Mouse (Mus musculus): Measurements from ENCODE around the gene Lcn4.

The Lcn4 gene

DNA sequence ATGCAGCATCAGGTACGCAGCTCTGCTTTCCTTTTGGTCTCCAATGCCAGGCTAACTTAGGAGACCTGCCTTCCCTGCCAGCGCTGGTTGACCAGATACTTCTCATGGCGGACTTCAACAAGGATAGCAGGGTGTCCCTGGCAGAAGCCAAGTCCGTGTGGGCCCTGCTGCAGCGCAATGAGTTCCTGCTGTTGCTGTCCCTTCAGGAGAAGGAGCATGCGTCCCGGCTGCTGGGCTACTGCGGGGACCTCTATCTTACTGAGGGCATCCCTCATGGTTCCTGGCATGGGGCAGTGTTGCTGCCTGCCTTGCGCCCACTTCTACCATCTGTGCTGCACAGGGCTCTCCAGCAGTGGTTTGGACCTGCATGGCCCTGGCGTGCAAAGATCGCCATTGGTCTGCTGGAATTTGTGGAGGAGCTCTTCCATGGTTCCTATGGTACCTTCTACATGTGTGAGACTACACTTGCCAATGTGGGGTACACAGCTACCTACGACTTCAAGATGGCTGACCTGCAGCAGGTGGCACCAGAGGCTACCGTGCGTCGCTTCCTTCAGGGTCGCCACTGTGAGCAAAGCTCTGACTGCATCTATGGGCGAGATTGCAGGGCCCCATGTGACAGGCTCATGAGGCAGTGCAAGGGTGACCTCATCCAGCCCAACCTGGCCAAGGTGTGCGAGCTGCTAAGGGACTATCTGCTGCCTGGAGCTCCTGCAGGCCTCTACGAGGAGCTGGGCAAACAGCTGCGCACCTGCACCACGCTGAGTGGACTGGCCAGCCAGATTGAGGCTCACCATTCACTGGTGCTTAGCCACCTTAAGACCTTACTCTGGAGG lies 35.4 kb downstream of the Lcn4 start:
- no peak for DNase-seq (ENCODE audit: extremely low read depth, low read depth)

DNA sequence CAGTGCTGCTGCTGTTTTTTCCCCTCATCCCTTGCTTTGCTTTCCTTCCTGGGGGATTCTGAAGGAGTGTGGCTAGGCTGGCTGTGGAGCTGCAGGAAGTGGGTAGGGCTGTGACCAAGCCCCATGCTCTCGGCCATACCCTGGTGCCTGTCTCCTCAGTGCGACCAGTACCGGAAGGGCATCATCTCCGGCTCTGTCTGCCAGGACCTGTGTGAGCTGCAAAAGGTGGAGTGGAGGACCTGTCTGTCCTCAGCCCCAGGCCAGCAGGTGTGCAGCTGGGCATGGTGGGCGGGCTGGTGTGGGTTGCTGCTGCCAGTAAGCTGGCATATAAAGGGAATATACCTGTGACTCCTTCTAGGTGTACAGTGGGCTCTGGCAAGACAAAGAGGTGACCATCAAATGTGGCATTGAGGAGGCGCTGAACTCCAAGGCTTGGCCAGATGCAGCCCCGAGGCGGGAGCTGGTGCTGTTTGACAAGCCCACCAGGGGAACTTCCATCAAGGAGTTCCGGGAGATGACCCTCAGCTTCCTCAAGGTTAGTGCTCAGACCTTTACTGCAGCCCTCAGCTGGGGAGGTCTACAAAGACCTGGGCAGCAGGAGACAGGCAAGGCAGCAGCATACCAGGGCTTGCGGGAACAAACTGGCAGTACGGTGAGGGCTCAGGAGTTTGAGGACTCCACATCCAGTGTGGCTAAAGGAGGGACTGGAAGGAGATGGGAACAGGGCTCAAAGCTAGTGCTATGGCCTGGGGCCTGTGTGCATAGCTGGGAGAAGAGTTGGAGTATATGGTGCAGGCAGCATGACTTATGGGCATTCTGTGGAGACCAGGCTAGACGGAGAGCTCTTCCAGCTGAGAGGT lies 36.2 kb downstream of the Lcn4 start:
- DNase-seq (ENCODE audit: extremely low read depth, low read depth), result no peak

DNA sequence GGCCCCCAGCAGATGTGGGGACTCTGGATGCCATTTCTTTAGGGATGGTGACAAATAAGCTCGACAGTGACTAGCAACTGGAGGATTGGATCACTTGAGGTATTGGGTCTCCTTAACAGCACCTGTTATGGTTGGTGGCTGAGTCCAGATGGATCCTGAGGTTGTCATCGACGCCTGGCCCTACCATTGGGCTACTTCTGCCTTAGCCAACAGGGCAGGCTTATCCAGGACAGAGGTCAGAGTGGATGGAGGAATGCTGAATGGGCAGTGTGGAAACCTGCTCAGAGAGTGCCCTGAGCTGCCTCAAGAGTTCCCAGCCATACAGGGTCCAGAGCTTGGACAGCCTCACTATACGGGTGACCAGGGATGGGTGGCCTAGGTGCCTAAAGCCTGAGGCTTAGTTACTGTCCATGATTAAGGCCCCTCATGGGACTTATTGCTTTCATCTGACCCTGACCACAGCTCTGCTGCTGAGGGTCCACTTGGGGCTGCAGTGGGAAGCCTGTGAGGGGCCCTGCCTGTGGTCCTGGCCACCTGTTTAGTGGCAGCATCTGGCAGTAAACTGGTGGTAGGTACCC lies 37.0 kb downstream of the Lcn4 start:
- no peak for DNase-seq (ENCODE audit: extremely low read depth, low read depth)

DNA sequence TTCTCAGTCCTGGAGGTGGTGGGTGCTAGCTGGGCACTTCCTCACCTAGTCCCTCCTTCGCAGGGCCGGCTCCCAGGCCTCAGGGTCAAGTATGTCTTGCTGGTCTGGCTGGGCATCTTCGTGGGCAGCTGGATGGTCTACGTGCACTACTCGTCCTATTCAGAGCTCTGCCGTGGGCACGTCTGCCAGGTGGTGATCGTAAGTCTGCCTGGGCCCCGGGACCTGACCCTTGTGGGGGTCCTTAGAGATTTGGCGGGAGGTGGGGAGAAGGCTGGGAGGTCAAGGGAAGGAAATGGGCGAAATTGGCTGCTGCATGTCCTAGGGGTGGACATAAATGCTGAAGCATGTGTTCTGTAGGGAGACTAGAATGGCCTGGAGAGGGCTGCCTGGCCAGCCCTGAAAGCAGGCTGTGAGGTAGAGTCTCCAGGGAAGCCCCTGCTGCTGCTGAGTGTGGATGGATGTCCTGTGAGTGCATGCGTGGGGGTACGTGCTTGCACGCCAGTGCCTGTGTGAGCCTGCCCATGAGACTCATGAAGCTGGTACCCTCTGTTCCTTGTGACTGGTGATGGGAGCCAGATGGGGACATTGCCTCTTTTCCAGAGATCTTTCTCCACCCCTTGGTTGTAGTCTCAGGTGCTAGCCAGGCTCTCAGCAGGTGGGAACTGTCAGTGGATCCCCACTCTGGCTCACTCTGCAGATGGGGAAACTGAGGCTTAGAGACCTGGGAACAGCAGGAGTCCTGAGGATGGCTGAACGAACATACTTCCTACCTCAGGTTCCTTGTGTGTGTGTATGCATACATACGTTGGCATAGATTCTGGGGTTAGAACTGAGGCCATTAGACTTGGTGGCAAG lies 38.3 kb downstream of the Lcn4 start:
- no peak for DNase-seq (ENCODE audit: extremely low read depth, low read depth)

DNA sequence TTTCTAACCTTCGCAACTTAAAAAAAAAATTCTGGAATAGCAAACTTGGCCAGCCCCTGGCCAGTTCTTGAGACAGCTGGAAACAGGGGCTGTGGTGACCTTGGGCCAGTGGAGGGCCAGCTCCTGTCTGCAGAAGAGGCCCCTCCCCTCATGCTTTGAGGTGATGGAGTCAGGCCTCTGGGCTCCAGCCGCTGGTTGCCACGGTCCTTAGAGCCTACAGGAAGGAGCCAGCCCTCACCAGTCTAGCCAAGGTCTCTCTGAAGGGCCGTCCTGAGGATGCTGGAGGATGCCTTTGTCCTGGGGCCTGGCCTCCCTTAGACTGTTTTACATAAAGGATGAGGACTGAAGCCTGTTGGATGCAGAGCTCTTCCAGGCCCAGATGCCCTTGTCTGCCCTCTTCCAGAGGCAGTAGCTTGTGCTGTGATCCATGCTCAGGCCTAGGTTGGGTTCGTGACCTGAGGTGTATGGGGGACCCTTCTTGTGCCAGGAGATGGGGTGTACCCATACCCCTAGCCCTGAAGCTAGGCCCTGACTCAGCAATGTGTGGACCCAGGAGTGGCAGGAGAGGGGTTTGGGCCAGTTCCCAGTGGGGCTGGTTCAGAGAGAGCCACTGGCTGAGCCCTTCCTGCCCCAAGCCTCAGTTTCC lies 42.2 kb downstream of the Lcn4 start:
- no peak for DNase-seq (ENCODE audit: extremely low read depth, low read depth)

DNA sequence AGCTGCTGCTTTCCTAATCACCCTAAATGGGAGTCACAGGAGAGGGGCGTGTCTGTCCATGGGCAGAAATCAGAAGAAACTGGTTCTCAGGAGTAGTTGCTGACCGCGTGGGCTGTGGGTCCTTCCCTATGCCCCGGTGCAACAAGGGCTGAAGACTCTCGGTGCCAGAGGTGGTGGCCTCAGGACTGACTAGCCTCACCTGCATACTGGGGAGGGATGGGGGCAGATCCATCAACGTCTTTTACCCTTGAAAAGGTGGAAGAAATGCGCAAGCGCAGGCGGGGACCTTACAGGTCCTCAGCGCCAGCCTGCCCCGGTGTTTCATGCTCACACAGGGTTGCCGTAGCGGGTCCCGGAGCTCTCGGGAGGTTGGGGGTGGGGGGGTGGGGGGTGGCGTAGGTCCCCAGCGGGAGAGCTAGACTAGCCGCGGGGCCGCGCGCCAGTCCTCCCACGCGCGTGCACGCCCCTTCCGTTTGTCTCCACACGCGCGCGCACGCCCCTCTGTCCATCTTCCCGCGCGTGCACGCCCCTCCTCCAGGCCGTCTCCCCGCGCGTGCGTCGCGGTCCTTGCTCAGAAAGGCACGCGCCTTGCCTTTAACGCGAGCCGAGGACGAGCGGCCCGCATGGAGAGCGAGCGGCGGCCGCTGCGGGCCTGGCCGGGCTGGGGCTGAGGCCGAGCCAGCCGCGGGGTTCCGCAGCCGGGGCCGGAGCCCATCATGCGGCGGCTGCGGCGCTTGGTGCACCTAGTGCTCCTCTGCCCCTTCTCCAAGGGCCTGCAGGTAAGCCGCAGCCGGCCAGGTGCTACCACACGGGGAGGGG lies 43.0 kb downstream of the Lcn4 start, which contains the start of gene Fam69b:
Gene Fam69b, plus strand, starts transcription at position 537 of the 819 bp plus-strand sequence.
- DNase-seq (ENCODE audit: extremely low read depth, low read depth), result no peak

DNA sequence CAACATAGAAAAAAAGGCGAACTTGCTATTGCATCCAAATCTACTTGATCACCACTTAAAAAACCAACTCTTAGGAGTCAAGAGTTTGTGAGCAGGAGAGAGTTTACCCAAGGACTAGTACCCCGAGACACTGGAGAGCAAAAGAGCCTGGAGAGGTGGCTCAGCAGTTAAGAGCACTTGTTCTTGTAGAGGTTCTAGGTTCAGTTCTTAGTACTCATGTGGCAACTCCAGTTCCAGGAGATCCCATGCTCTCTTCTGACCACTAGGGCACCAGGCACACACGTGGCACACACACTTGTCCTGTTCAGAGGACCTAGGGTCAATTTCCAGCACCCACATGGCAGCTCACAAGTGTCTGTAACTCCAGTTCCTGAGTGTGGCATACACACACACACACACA lies 45.0 kb downstream of the Lcn4 start:
- DNase-seq (ENCODE audit: extremely low read depth, low read depth), result no peak

DNA sequence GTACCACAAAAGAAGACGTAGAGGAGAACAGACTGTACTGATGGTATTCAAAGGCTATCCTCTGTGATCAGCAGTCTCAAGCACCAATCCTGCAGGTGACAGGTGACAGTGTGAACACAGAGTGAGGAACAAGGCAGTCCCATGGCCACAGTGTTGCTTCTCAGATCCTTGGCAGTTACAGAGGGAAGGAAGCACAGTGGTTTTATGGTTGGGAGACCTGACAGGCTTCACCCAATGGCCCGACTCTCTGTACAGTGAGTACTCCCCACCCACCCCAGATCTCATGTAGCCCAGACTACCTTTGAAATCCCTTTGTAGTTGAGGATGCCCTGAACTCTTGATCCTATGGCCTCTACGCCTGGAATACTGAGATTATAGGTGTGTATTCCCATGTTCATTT lies 45.7 kb downstream of the Lcn4 start:
- DNase-seq (ENCODE audit: extremely low read depth, low read depth), result no peak

DNA sequence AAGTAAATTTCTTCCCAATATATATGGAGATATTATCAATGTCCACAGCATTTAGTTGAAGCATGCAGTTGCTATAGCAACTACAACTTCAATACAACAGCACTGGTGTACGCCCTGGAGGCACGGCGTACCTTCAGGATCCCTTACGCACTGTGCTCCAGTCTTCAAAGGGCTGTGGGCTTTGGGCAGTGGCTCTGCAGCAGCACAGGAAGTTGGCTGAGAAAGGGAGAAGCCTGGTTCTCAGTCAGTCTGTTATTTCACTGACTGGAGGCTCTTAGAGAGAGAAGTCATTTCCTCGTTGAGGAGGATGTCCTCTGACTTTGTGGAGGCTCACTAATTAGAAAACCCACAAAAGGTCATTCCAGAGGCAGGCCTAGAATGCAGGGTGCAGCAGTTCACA lies 48.1 kb downstream of the Lcn4 start:
- DNase-seq (ENCODE audit: extremely low read depth, low read depth), result no peak

DNA sequence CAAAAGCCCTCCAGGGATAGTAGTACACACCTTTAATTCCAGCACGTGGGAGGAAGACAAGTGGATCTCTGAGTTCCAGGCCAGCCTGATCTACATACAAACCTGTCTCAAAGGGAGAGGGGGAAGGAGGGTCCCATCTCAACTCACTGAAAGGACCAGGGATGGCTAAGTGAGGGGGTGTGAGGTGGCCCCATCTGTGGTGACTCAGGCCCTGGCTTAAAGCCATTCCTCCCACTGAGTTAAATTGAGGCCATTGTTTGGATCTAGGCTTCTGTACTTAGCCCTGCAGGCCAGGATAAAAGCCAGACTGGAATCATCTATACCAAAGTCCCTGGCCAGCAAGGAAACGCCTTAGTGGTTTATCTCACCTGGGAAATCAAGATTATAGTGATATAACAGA lies 49.8 kb downstream of the Lcn4 start:
- DNase-seq (ENCODE audit: extremely low read depth, low read depth), result no peak

DNA sequence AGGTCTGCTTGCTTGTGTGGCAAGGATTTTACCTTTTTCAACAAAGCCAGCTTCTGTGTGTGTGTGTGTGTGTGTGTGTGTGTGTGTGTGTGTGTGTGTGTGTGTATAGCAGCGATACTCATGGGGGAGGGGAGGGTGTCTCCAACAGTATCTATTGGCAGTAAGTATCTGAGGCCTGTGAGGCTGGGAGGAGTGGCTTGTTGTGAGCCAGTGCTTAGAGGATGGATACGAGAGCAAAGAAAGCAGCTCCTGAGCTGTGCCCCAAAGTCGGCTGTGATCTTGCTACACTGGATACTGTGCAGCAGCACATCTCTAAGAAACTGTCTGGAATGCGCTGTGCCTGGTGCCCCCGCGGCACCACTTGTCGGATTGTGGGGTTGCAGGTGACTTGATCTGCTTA lies 53.2 kb downstream of the Lcn4 start:
- no peak for DNase-seq (ENCODE audit: extremely low read depth, low read depth)
